Mouse (Mus musculus) v-Abl transformed pro-B cells (cell line): Measurements from ENCODE around the gene Cbx4.
"Not testable (repeated sequence)": the region's sequence is repeated elsewhere in the genome, so short reads cannot be mapped to it uniquely, and the experiment has no call there.

Experiments used
- in situ Hi-C, 2 experiments: fragments of 400-800 bp; cut with MboI; formaldehyde crosslinking; loops; one replicate each; pipeline ENCODE4 v1.15.1; 2025; ENCODE audit not compliant: unreplicated experiment in 2 of 2

Gene Cbx4

GRCm38 (mm10) chr11:119112721-119113120 lies 26.7 kb upstream of the Cbx4 start:
- in situ Hi-C loops = no loop called here

GRCm38 (mm10) chr11:119111345-119111744 lies 25.3 kb upstream of the Cbx4 start:
- in situ Hi-C loops = no loop called here

- in situ Hi-C loops = no loop called here
These were observed 23.5 kb upstream of the Cbx4 start for GRCm38 (mm10) chr11:119109415-119110071.

- in situ Hi-C loops = no loop called here
These were observed 22.7 kb upstream of the Cbx4 start for GRCm38 (mm10) chr11:119108573-119109263.

- in situ Hi-C loops = no loop called here
These were observed 20.3 kb upstream of the Cbx4 start for GRCm38 (mm10) chr11:119106289-119106688.

- in situ Hi-C loops = no loop called here
These were observed 19.7 kb upstream of the Cbx4 start for GRCm38 (mm10) chr11:119105748-119106147.

- in situ Hi-C loops = no loop called here
These were observed 19.1 kb upstream of the Cbx4 start for GRCm38 (mm10) chr11:119105071-119105609.

GRCm38 (mm10) chr11:119103991-119104390 lies 18.0 kb upstream of the Cbx4 start:
- in situ Hi-C loops = no loop called here

- in situ Hi-C loops = not testable (repeated sequence)
These were observed 14.3 kb upstream of the Cbx4 start for GRCm38 (mm10) chr11:119100355-119100754.

GRCm38 (mm10) chr11:119098202-119098601 lies 12.2 kb upstream of the Cbx4 start:
- in situ Hi-C loops = no loop called here

- in situ Hi-C loops = no loop called here
These were observed 9.4 kb upstream of the Cbx4 start for GRCm38 (mm10) chr11:119095441-119095840.

- in situ Hi-C loops = loop anchor here (5.0 kb wide), 3 partner anchors 34 to 99 kb away; no protein-coding TSS in a partner anchor
These were observed 7.3 kb upstream of the Cbx4 start for GRCm38 (mm10) chr11:119093322-119093721.

- in situ Hi-C loops = loop anchor here (5.0 kb wide), 3 partner anchors 35 to 100 kb away; no protein-coding TSS in a partner anchor
These were observed 6.3 kb upstream of the Cbx4 start for GRCm38 (mm10) chr11:119092286-119092685.

- in situ Hi-C loops = loop anchor here (5.0 kb wide), 3 partner anchors 36 to 101 kb away; no protein-coding TSS in a partner anchor
These were observed 5.6 kb upstream of the Cbx4 start for GRCm38 (mm10) chr11:119091598-119091991.

- in situ Hi-C loops = loop anchor here (5.0 kb wide), 3 partner anchors 36 to 101 kb away; no protein-coding TSS in a partner anchor
These were observed 5.1 kb upstream of the Cbx4 start for GRCm38 (mm10) chr11:119090961-119091597.

GRCm38 (mm10) chr11:119090076-119090960 lies 4.3 kb upstream of the Cbx4 start:
- in situ Hi-C loops = loop anchor here (5.0 kb wide), 3 partner anchors 37 to 102 kb away; no protein-coding TSS in a partner anchor

GRCm38 (mm10) chr11:119089235-119090075 lies 3.4 kb upstream of the Cbx4 start:
- in situ Hi-C loops = loop anchor here (5.0 kb wide), 3 partner anchors 38 to 103 kb away; no protein-coding TSS in a partner anchor

GRCm38 (mm10) chr11:119088391-119089234 lies 2.6 kb upstream of the Cbx4 start:
- in situ Hi-C loops = no loop called here
